Mouse (Mus musculus) bone marrow macrophage, adult 2 months (primary cell): ENCODE data around the gene Slc8a3.

Source experiments
- CTCF ChIP-seq: IDR thresholded peaks from 2 replicates; pipeline ENCODE4 v1.5.1; 2012; ENCODE audit warnings: low read depth, mild to moderate bottlenecking, low read length, moderate library complexity
- POLR2A ChIP-seq: IDR thresholded peaks from 2 replicates; pipeline ENCODE4 v1.6.1; 2012; ENCODE audit warnings: mild to moderate bottlenecking, low read depth, low read length, borderline replicate concordance

- TF ChIP-seq CTCF (no peak), POLR2A (no peak)
Observed at GRCm38 (mm10) chr12:81273333-81273732, 59.6 kb downstream of the Slc8a3 start.
